Mouse (Mus musculus): ENCODE results near the gene Olfr1124.
"Not testable (repeated sequence)": the region's sequence is repeated elsewhere in the genome, so short reads cannot be mapped to it uniquely, and the experiment has no call there.

- not testable (repeated sequence) for TF ChIP-seq CHD2 (IDR thresholded peaks at IDR 0.05; ENCODE audit: low read depth, low read length); HCFC1 (IDR thresholded peaks at IDR 0.05; ENCODE audit: borderline replicate concordance, insufficient read depth, low read length); ZC3H11A (IDR thresholded peaks at IDR 0.05; ENCODE audit: borderline replicate concordance, low read depth, low read length); MAFK (IDR thresholded peaks at IDR 0.05; ENCODE audit: insufficient read depth, low read depth, low read length); ZNF384 (IDR thresholded peaks at IDR 0.05; ENCODE audit: low read depth, low read length)
Observed at GRCm38 (mm10) chr2:87394686-87395085, 35.4 kb upstream of the Olfr1124 start.

Data from ES-E14 (cell line).